Mouse (Mus musculus): ENCODE results near the gene Tenm3. TPM values are rescaled to one million over a fixed set of nuclear protein-coding genes. Genes with fewer than 3 reads are reported as not detected.
A peak's percentile ranks its signal among the peaks of the same experiment; 100 is the strongest.

Tenm3 gene
- total RNA-seq, 2 experiments from 2014 or later = 8.5 to 9.5 TPM

GRCm38 (mm10) chr8:48740147-48740881 is 103.4 kb downstream of the Tenm3 start:
- no peak for DNase-seq

- no peak for DNase-seq
These were observed 110.0 kb downstream of the Tenm3 start for GRCm38 (mm10) chr8:48733731-48734130.

GRCm38 (mm10) chr8:48733057-48733456 is 110.7 kb downstream of the Tenm3 start:
- no peak for DNase-seq

- DNase-seq = no peak
These were observed 113.0 kb downstream of the Tenm3 start for GRCm38 (mm10) chr8:48730701-48731100.

GRCm38 (mm10) chr8:48728833-48729690 is 114.7 kb downstream of the Tenm3 start:
- no peak for DNase-seq

- DNase-seq = no peak
These were observed 115.7 kb downstream of the Tenm3 start for GRCm38 (mm10) chr8:48728006-48728405.

GRCm38 (mm10) chr8:48722744-48723143 is 121.0 kb downstream of the Tenm3 start:
- no peak for DNase-seq

- DNase-seq = no peak
These were observed 121.4 kb downstream of the Tenm3 start for GRCm38 (mm10) chr8:48722318-48722717.

- DNase-seq = no peak
These were observed 122.4 kb downstream of the Tenm3 start for GRCm38 (mm10) chr8:48721376-48721775.

- DNase-seq = no peak
These were observed 128.1 kb downstream of the Tenm3 start for GRCm38 (mm10) chr8:48715616-48716015.

- no peak for DNase-seq
These were observed 137.1 kb downstream of the Tenm3 start for GRCm38 (mm10) chr8:48706666-48707065.

- DNase-seq = no peak
These were observed 138.8 kb downstream of the Tenm3 start for GRCm38 (mm10) chr8:48704885-48705515.

GRCm38 (mm10) chr8:48704485-48704884 is 139.3 kb downstream of the Tenm3 start:
- peak; percentile 40 for DNase-seq

- DNase-seq = peak; percentile 68
These were observed 152.9 kb downstream of the Tenm3 start for GRCm38 (mm10) chr8:48690665-48691395.

- DNase-seq = no peak
These were observed 155.0 kb downstream of the Tenm3 start for GRCm38 (mm10) chr8:48688706-48689105.

GRCm38 (mm10) chr8:48688188-48688587 is 155.6 kb downstream of the Tenm3 start:
- peak; percentile 6 for DNase-seq

GRCm38 (mm10) chr8:48673476-48673875 is 170.3 kb downstream of the Tenm3 start:
- DNase-seq = no peak

GRCm38 (mm10) chr8:48672471-48672870 is 171.3 kb downstream of the Tenm3 start:
- DNase-seq = no peak

- DNase-seq = no peak
These were observed 172.4 kb downstream of the Tenm3 start for GRCm38 (mm10) chr8:48671318-48671717.

- no peak for DNase-seq
These were observed 172.9 kb downstream of the Tenm3 start for GRCm38 (mm10) chr8:48670895-48671294.

- no peak for DNase-seq
These were observed 173.4 kb downstream of the Tenm3 start for GRCm38 (mm10) chr8:48670387-48670786.

GRCm38 (mm10) chr8:48665193-48665592 is 178.6 kb downstream of the Tenm3 start:
- no peak for DNase-seq

All from heart, postnatal 4 days (tissue).